Mouse (Mus musculus) brain, embryonic 14.5 days (tissue): ENCODE measurements at regions not wholly inside any gene's neighbourhood (a gene's known extent, or its start where the extent isn't known, plus 50 kb on each side); places are given as distances from the start of the nearest gene placed in this dataset.

Experiments used
- CTCF ChIP-seq: fragments of 200-500 bp; IDR thresholded peaks from 2 replicates; pipeline ENCODE4 v1.5.1; 2012; ENCODE audit warnings: inconsistent platforms, mild to moderate bottlenecking, moderate library complexity, borderline replicate concordance; ENCODE audit not compliant: insufficient read depth, insufficient read length; ENCODE audit errors: extremely low read depth
- POLR2A ChIP-seq: fragments of 200-500 bp; IDR thresholded peaks from 2 replicates; pipeline ENCODE4 v1.6.1; 2012; ENCODE audit warnings: mild to moderate bottlenecking, inconsistent platforms, borderline replicate concordance; ENCODE audit not compliant: poor library complexity, insufficient read depth, insufficient read length, severe bottlenecking; ENCODE audit errors: extremely low read depth

GRCm38 (mm10) chr14:58306832-58307521 lies 236.6 kb downstream of the Fgf9 start:
- TF ChIP-seq CTCF (no peak), POLR2A (no peak)
